In genomic region chr1:83099160-83099559, GRCm38 (mm10) we compare ENCODE assay signal across 39 mouse cellular contexts. TPM values are rescaled to one million over a fixed set of nuclear protein-coding genes. Genes with fewer than 3 reads are reported as not detected.
DNase-seq lines count a peak whose midpoint lies in the region; ATAC-seq and TF ChIP-seq lines count a peak whose summit lies in the region.
"Had no signal": no experiment of that assay in that cellular context is flagged by ENCODE, and none has a peak within 500 bp of the region (broad histone marks: within the 10 kb centered on the region; RNA-seq: fewer than 3 reads in every experiment).

No protein-coding gene starts in this region.

- WGBS in forebrain, embryonic 13.5 days: 63% methylated on average over 2 of the region's 2 CpGs
- WGBS in forebrain, embryonic 12.5 days: 62% methylated on average over 2 of the region's 2 CpGs
- WGBS in heart, embryonic 15.5 days: 68% methylated on average over 2 of the region's 2 CpGs
- WGBS in heart, adult 2 months: 92% methylated on average over 2 of the region's 2 CpGs
- 77% methylated on average over 2 of the region's 2 CpGs for WGBS in midbrain, embryonic 15.5 days
- WGBS in midbrain, embryonic 13.5 days: 74% methylated on average over 2 of the region's 2 CpGs
- 88% methylated on average over 2 of the region's 2 CpGs for WGBS in hindbrain, embryonic 10.5 days

- 0 out of 2 replicates have a peak, but pooled peaks have one; percentile 58 for ATAC-seq in forebrain, embryonic 13.5 days
- ATAC-seq in forebrain, embryonic 12.5 days (ENCODE audit: low FRiP score): no peak
- ATAC-seq in heart, embryonic 15.5 days (replicated peaks; ENCODE audit: insufficient number of reproducible peaks, insufficient read depth, low FRiP score, low read depth): no peak
- ATAC-seq in midbrain, embryonic 15.5 days (replicated peaks): 0 out of 2 replicates have a peak, but pooled peaks have one; percentile 48
- ATAC-seq in midbrain, embryonic 13.5 days: no peak
- ATAC-seq: forebrain, postnatal 0 days; hindbrain, postnatal 0 days had no signal

- H3K36me3 ChIP-seq in forebrain, embryonic 13.5 days (ENCODE audit: poor library complexity, severe bottlenecking): no peaks in the 10 kb centered on the region
- H3K36me3 ChIP-seq in forebrain, embryonic 12.5 days (replicated peaks): no peaks in the 10 kb centered on the region
- H3K36me3 ChIP-seq in heart, embryonic 15.5 days: no peaks in the 10 kb centered on the region
- H3K36me3 ChIP-seq in heart, adult 2 months (ENCODE audit: control insufficient read depth, insufficient read depth, low read length): no peaks in the 10 kb centered on the region
- no peaks in the 10 kb centered on the region for H3K36me3 ChIP-seq in midbrain, embryonic 15.5 days (replicated peaks)
- no peaks in the 10 kb centered on the region for H3K36me3 ChIP-seq in midbrain, embryonic 13.5 days
- H3K36me3 ChIP-seq in hindbrain, embryonic 10.5 days: no peaks in the 10 kb centered on the region
- H3K36me3 ChIP-seq: embryonic facial prominence, embryonic 13.5 days; hindbrain, embryonic 12.5 days; midbrain, embryonic 10.5 days had no signal

- no peaks in the 10 kb centered on the region for H3K79me2 ChIP-seq in heart, adult 2 months (replicated peaks; ENCODE audit: control insufficient read depth, insufficient read depth, low read length)

- no peak for TF ChIP-seq EP300 in heart, adult 2 months (IDR thresholded peaks at IDR 0.05; ENCODE audit: insufficient read depth, low read depth, low read length)

- no peaks in the 10 kb centered on the region for H3K27me3 ChIP-seq in forebrain, embryonic 13.5 days
- no peaks in the 10 kb centered on the region for H3K27me3 ChIP-seq in forebrain, embryonic 12.5 days
- no peaks in the 10 kb centered on the region for H3K27me3 ChIP-seq in heart, embryonic 15.5 days
- H3K27me3 ChIP-seq in heart, adult 2 months (ENCODE audit: control insufficient read depth, insufficient read depth, low read length): no peaks in the 10 kb centered on the region
- no peaks in the 10 kb centered on the region for H3K27me3 ChIP-seq in midbrain, embryonic 15.5 days (replicated peaks)
- H3K27me3 ChIP-seq in midbrain, embryonic 13.5 days: no peaks in the 10 kb centered on the region
- no peaks in the 10 kb centered on the region for H3K27me3 ChIP-seq in hindbrain, embryonic 10.5 days (ENCODE audit: insufficient read depth, poor library complexity, severe bottlenecking)
- H3K27me3 ChIP-seq: embryonic facial prominence, embryonic 13.5 days; hindbrain, embryonic 12.5 days; Patski had no signal

- H3K4me3 ChIP-seq in forebrain, embryonic 13.5 days: no peak overlapping the region
- H3K4me3 ChIP-seq in forebrain, embryonic 12.5 days (replicated peaks): no peak overlapping the region
- no peak overlapping the region for H3K4me3 ChIP-seq in heart, embryonic 15.5 days
- H3K4me3 ChIP-seq in heart, adult 2 months: no peak overlapping the region
- H3K4me3 ChIP-seq in midbrain, embryonic 15.5 days: no peak overlapping the region
- H3K4me3 ChIP-seq in midbrain, embryonic 13.5 days (replicated peaks): no peak overlapping the region
- H3K4me3 ChIP-seq in hindbrain, embryonic 10.5 days: no peak overlapping the region
- H3K4me3 ChIP-seq: embryonic facial prominence, embryonic 13.5 days; erythroblast, embryonic 14.5 days; hindbrain, embryonic 12.5 days; midbrain, embryonic 10.5 days had no signal

- H3K4me1 ChIP-seq in forebrain, embryonic 13.5 days: peaks cover 6% of the 10 kb centered on the region
- no peaks in the 10 kb centered on the region; the same call in 1 of the 2 replicates for H3K4me1 ChIP-seq in forebrain, embryonic 12.5 days
- H3K4me1 ChIP-seq in heart, embryonic 15.5 days (replicated peaks): peaks cover 16% of the 10 kb centered on the region
- H3K4me1 ChIP-seq in heart, adult 2 months (ENCODE audit: control insufficient read depth, insufficient read depth, low read length): no peaks in the 10 kb centered on the region
- H3K4me1 ChIP-seq in midbrain, embryonic 15.5 days: no peaks in the 10 kb centered on the region
- 0 out of 2 replicates have a peak, but pooled peaks cover 3% of the 10 kb centered on the region for H3K4me1 ChIP-seq in midbrain, embryonic 13.5 days (replicated peaks)
- H3K4me1 ChIP-seq in hindbrain, embryonic 10.5 days (replicated peaks): no peaks in the 10 kb centered on the region
- H3K4me1 ChIP-seq: hindbrain, embryonic 12.5 days; midbrain, embryonic 10.5 days had no signal

- intact Hi-C loops in heart, adult 2 months (cut with DNase I): no loop called here

- H3K27ac ChIP-seq in forebrain, embryonic 13.5 days: no peak overlapping the region
- no peak overlapping the region for H3K27ac ChIP-seq in forebrain, embryonic 12.5 days
- H3K27ac ChIP-seq in heart, embryonic 15.5 days: peak overlapping the region; percentile 42
- H3K27ac ChIP-seq in heart, adult 2 months: no peak overlapping the region
- no peak overlapping the region for H3K27ac ChIP-seq in midbrain, embryonic 15.5 days
- H3K27ac ChIP-seq in midbrain, embryonic 13.5 days: no peak overlapping the region
- no peak overlapping the region for H3K27ac ChIP-seq in hindbrain, embryonic 10.5 days
- H3K27ac ChIP-seq: embryonic facial prominence, embryonic 13.5 days; hindbrain, embryonic 12.5 days; hindbrain, postnatal 0 days; liver, embryonic 14.5 days; midbrain, embryonic 10.5 days had no signal

- no peak for DNase-seq in heart, adult 2 months
- peak; percentile 12 for DNase-seq in brain, adult 2 months (ENCODE audit: low read depth, low spot score)
- no peak for DNase-seq in hindbrain, embryonic 10.5 days (ENCODE audit: low spot score)
- DNase-seq: adrenal gland, postnatal 10 days; cerebellum, adult 18-20 months; cerebellum, postnatal 10 days; forebrain, postnatal 0 days; gastrocnemius, postnatal 10 days; kidney, adult 11 months; kidney, postnatal 25 days; liver; lung, adult 2 months; thymus, adult 2 months; thymus, postnatal 36 days had no signal

- no peak for TF ChIP-seq POLR2A in heart, adult 2 months (IDR thresholded peaks at IDR 0.05; ENCODE audit: insufficient read depth, low read depth, low read length)

- H3K9me3 ChIP-seq in forebrain, embryonic 13.5 days (replicated peaks): no peaks in the 10 kb centered on the region
- H3K9me3 ChIP-seq in forebrain, embryonic 12.5 days: no peaks in the 10 kb centered on the region
- H3K9me3 ChIP-seq in heart, embryonic 15.5 days (replicated peaks): no peaks in the 10 kb centered on the region
- H3K9me3 ChIP-seq in midbrain, embryonic 15.5 days: no peaks in the 10 kb centered on the region
- H3K9me3 ChIP-seq in midbrain, embryonic 13.5 days: no peaks in the 10 kb centered on the region
- H3K9me3 ChIP-seq in hindbrain, embryonic 10.5 days: no peaks in the 10 kb centered on the region
- H3K9me3 ChIP-seq: embryonic facial prominence, embryonic 13.5 days; hindbrain, embryonic 12.5 days; midbrain, embryonic 10.5 days had no signal

- no peak for TF ChIP-seq CTCF in heart, adult 2 months (IDR thresholded peaks at IDR 0.05)

- no peak overlapping the region for H3K4me2 ChIP-seq in forebrain, embryonic 13.5 days
- no peak overlapping the region for H3K4me2 ChIP-seq in forebrain, embryonic 12.5 days
- no peak overlapping the region for H3K4me2 ChIP-seq in heart, embryonic 15.5 days
- no peak overlapping the region for H3K4me2 ChIP-seq in midbrain, embryonic 15.5 days
- no peak overlapping the region for H3K4me2 ChIP-seq in midbrain, embryonic 13.5 days (replicated peaks)
- H3K4me2 ChIP-seq: embryonic facial prominence, embryonic 13.5 days; hindbrain, embryonic 12.5 days had no signal

- H3K9ac ChIP-seq in forebrain, embryonic 13.5 days: no peak overlapping the region
- no peak overlapping the region for H3K9ac ChIP-seq in forebrain, embryonic 12.5 days
- H3K9ac ChIP-seq in heart, embryonic 15.5 days: no peak overlapping the region
- H3K9ac ChIP-seq in heart, adult 2 months (ENCODE audit: low read depth, low read length): no peak overlapping the region
- H3K9ac ChIP-seq in midbrain, embryonic 15.5 days: no peak overlapping the region
- H3K9ac ChIP-seq in midbrain, embryonic 13.5 days (replicated peaks): no peak overlapping the region
- H3K9ac ChIP-seq: embryonic facial prominence, embryonic 13.5 days; forebrain, postnatal 0 days; hindbrain, embryonic 12.5 days; liver, embryonic 14.5 days had no signal

RNA-seq across cellular contexts. Expression of gene Ccl20, which starts 17.4 kb away (rescaled TPM):
- not detected in 2 replicates for polyA plus RNA-seq in forebrain, embryonic 13.5 days (2015; fragmentation: Nextera tagmentation; extraction: Ambion mirVana)
- not detected in 2 replicates for polyA plus RNA-seq in forebrain, embryonic 12.5 days (2016; fragmentation: Nextera tagmentation; extraction: Ambion mirVana)
- not detected in 2 replicates for polyA plus RNA-seq in heart, embryonic 15.5 days (2015; fragmentation: Nextera tagmentation; extraction: Ambion mirVana)
- total RNA-seq in heart, adult 2 months (2021): not detected
- 0.20 TPM in 1 of 2 replicates, not detected in the other for polyA plus RNA-seq in heart, adult 2 months (2012; rRNA removed)
- polyA plus RNA-seq in midbrain, embryonic 15.5 days (2015; fragmentation: Nextera tagmentation; extraction: Ambion mirVana): not detected in 2 replicates
- not detected in 2 replicates for polyA plus RNA-seq in midbrain, embryonic 13.5 days (2015; fragmentation: Nextera tagmentation; extraction: Ambion mirVana)
- 0.26 TPM in 1 of 2 replicates, not detected in the other for polyA plus RNA-seq in hindbrain, embryonic 10.5 days (2016; fragmentation: Nextera tagmentation; extraction: Ambion mirVana)
- total RNA-seq: adrenal gland, postnatal 10 days; common myeloid progenitor, adult 5-6 weeks; forebrain, postnatal 0 days; gastrocnemius, postnatal 10 days; hindbrain, postnatal 0 days; layer of hippocampus, adult 18-20 months; layer of hippocampus, postnatal 10 days; left cerebral cortex, adult 18-20 months; left cerebral cortex, postnatal 14 days; megakaryocyte progenitor cell, adult 5-6 weeks; MEL; neutrophil, adult 5-6 weeks had no signal
- polyA plus RNA-seq: embryonic facial prominence, embryonic 13.5 days; erythroblast, embryonic 14.5 days; gonadal fat pad, adult 2 months; hindbrain, embryonic 12.5 days; hindbrain, postnatal 0 days; limb, embryonic 11.5 days; midbrain, embryonic 10.5 days; neural tube, embryonic 11.5 days had no signal

RNA-seq across cellular contexts. Expression of gene Krtap28-13, which starts 38.4 kb away (rescaled TPM):
- not detected in 2 replicates for polyA plus RNA-seq in forebrain, embryonic 13.5 days (2015; fragmentation: Nextera tagmentation; extraction: Ambion mirVana)
- polyA plus RNA-seq in forebrain, embryonic 12.5 days (2016; fragmentation: Nextera tagmentation; extraction: Ambion mirVana): not detected in 2 replicates
- not detected in 2 replicates for polyA plus RNA-seq in heart, embryonic 15.5 days (2015; fragmentation: Nextera tagmentation; extraction: Ambion mirVana)
- not detected for total RNA-seq in heart, adult 2 months (2021)
- polyA plus RNA-seq in heart, adult 2 months (2012; rRNA removed): not detected in 2 replicates
- polyA plus RNA-seq in midbrain, embryonic 15.5 days (2015; fragmentation: Nextera tagmentation; extraction: Ambion mirVana): not detected in 2 replicates
- not detected in 2 replicates for polyA plus RNA-seq in midbrain, embryonic 13.5 days (2015; fragmentation: Nextera tagmentation; extraction: Ambion mirVana)
- not detected in 2 replicates for polyA plus RNA-seq in hindbrain, embryonic 10.5 days (2016; fragmentation: Nextera tagmentation; extraction: Ambion mirVana)
- total RNA-seq: adrenal gland, postnatal 10 days; common myeloid progenitor, adult 5-6 weeks; forebrain, postnatal 0 days; gastrocnemius, postnatal 10 days; hindbrain, postnatal 0 days; layer of hippocampus, adult 18-20 months; layer of hippocampus, postnatal 10 days; left cerebral cortex, adult 18-20 months; left cerebral cortex, postnatal 14 days; megakaryocyte progenitor cell, adult 5-6 weeks; MEL; neutrophil, adult 5-6 weeks had no signal
- polyA plus RNA-seq: embryonic facial prominence, embryonic 13.5 days; erythroblast, embryonic 14.5 days; forebrain, postnatal 0 days; gonadal fat pad, adult 2 months; heart, embryonic 14.5 days; hindbrain, embryonic 12.5 days; hindbrain, postnatal 0 days; kidney, embryonic 14.5 days; limb, embryonic 11.5 days; liver, embryonic 14.5 days; midbrain, embryonic 10.5 days; neural tube, embryonic 11.5 days; Patski; thymus, adult 2 months had no signal

RNA-seq across cellular contexts. Expression of gene A030005K14Rik, which starts 40.0 kb away (rescaled TPM):
- polyA plus RNA-seq in forebrain, embryonic 13.5 days (2015; fragmentation: Nextera tagmentation; extraction: Ambion mirVana): not detected in 2 replicates
- polyA plus RNA-seq in forebrain, embryonic 12.5 days (2016; fragmentation: Nextera tagmentation; extraction: Ambion mirVana): not detected in 2 replicates
- polyA plus RNA-seq in heart, embryonic 15.5 days (2015; fragmentation: Nextera tagmentation; extraction: Ambion mirVana): not detected in 2 replicates
- total RNA-seq in heart, adult 2 months (2021): not detected
- polyA plus RNA-seq in heart, adult 2 months (2012; rRNA removed): not detected in 2 replicates
- not detected in 2 replicates for polyA plus RNA-seq in midbrain, embryonic 15.5 days (2015; fragmentation: Nextera tagmentation; extraction: Ambion mirVana)
- not detected in 2 replicates for polyA plus RNA-seq in midbrain, embryonic 13.5 days (2015; fragmentation: Nextera tagmentation; extraction: Ambion mirVana)
- polyA plus RNA-seq in hindbrain, embryonic 10.5 days (2016; fragmentation: Nextera tagmentation; extraction: Ambion mirVana): not detected in 2 replicates
- total RNA-seq: adrenal gland, postnatal 10 days; common myeloid progenitor, adult 5-6 weeks; forebrain, postnatal 0 days; gastrocnemius, postnatal 10 days; hindbrain, postnatal 0 days; layer of hippocampus, adult 18-20 months; layer of hippocampus, postnatal 10 days; left cerebral cortex, adult 18-20 months; left cerebral cortex, postnatal 14 days; megakaryocyte progenitor cell, adult 5-6 weeks; MEL; neutrophil, adult 5-6 weeks had no signal
- polyA plus RNA-seq: embryonic facial prominence, embryonic 13.5 days; erythroblast, embryonic 14.5 days; forebrain, postnatal 0 days; gonadal fat pad, adult 2 months; heart, embryonic 14.5 days; hindbrain, embryonic 12.5 days; hindbrain, postnatal 0 days; kidney, embryonic 14.5 days; limb, embryonic 11.5 days; liver, embryonic 14.5 days; lung, adult 2 months; midbrain, embryonic 10.5 days; neural tube, embryonic 11.5 days; Patski; thymus, adult 2 months had no signal

RNA-seq across cellular contexts. Expression of gene Gm47969, which starts 54.4 kb away (rescaled TPM):
- not detected in 2 replicates for polyA plus RNA-seq in forebrain, embryonic 13.5 days (2015; fragmentation: Nextera tagmentation; extraction: Ambion mirVana)
- not detected in 2 replicates for polyA plus RNA-seq in forebrain, embryonic 12.5 days (2016; fragmentation: Nextera tagmentation; extraction: Ambion mirVana)
- not detected in 2 replicates for polyA plus RNA-seq in heart, embryonic 15.5 days (2015; fragmentation: Nextera tagmentation; extraction: Ambion mirVana)
- total RNA-seq in heart, adult 2 months (2021): not detected
- not detected in 2 replicates for polyA plus RNA-seq in heart, adult 2 months (2012; rRNA removed)
- polyA plus RNA-seq in midbrain, embryonic 15.5 days (2015; fragmentation: Nextera tagmentation; extraction: Ambion mirVana): not detected in 2 replicates
- not detected in 2 replicates for polyA plus RNA-seq in midbrain, embryonic 13.5 days (2015; fragmentation: Nextera tagmentation; extraction: Ambion mirVana)
- polyA plus RNA-seq in hindbrain, embryonic 10.5 days (2016; fragmentation: Nextera tagmentation; extraction: Ambion mirVana): not detected in 2 replicates
- total RNA-seq: adrenal gland, postnatal 10 days; common myeloid progenitor, adult 5-6 weeks; forebrain, postnatal 0 days; gastrocnemius, postnatal 10 days; hindbrain, postnatal 0 days; layer of hippocampus, adult 18-20 months; layer of hippocampus, postnatal 10 days; left cerebral cortex, adult 18-20 months; left cerebral cortex, postnatal 14 days; megakaryocyte progenitor cell, adult 5-6 weeks; MEL; neutrophil, adult 5-6 weeks had no signal
- polyA plus RNA-seq: embryonic facial prominence, embryonic 13.5 days; erythroblast, embryonic 14.5 days; forebrain, postnatal 0 days; gonadal fat pad, adult 2 months; heart, embryonic 14.5 days; hindbrain, embryonic 12.5 days; hindbrain, postnatal 0 days; kidney, embryonic 14.5 days; limb, embryonic 11.5 days; liver, embryonic 14.5 days; midbrain, embryonic 10.5 days; neural tube, embryonic 11.5 days; Patski; thymus, adult 2 months had no signal

RNA-seq across cellular contexts. Expression of gene Krtap28-10, which starts 56.9 kb away (rescaled TPM):
- polyA plus RNA-seq in forebrain, embryonic 13.5 days (2015; fragmentation: Nextera tagmentation; extraction: Ambion mirVana): not detected in 2 replicates
- polyA plus RNA-seq in forebrain, embryonic 12.5 days (2016; fragmentation: Nextera tagmentation; extraction: Ambion mirVana): not detected in 2 replicates
- not detected in 2 replicates for polyA plus RNA-seq in heart, embryonic 15.5 days (2015; fragmentation: Nextera tagmentation; extraction: Ambion mirVana)
- not detected for total RNA-seq in heart, adult 2 months (2021)
- not detected in 2 replicates for polyA plus RNA-seq in heart, adult 2 months (2012; rRNA removed)
- not detected in 2 replicates for polyA plus RNA-seq in midbrain, embryonic 15.5 days (2015; fragmentation: Nextera tagmentation; extraction: Ambion mirVana)
- not detected in 2 replicates for polyA plus RNA-seq in midbrain, embryonic 13.5 days (2015; fragmentation: Nextera tagmentation; extraction: Ambion mirVana)
- polyA plus RNA-seq in hindbrain, embryonic 10.5 days (2016; fragmentation: Nextera tagmentation; extraction: Ambion mirVana): not detected in 2 replicates
- total RNA-seq: adrenal gland, postnatal 10 days; common myeloid progenitor, adult 5-6 weeks; forebrain, postnatal 0 days; gastrocnemius, postnatal 10 days; hindbrain, postnatal 0 days; layer of hippocampus, adult 18-20 months; layer of hippocampus, postnatal 10 days; left cerebral cortex, adult 18-20 months; left cerebral cortex, postnatal 14 days; megakaryocyte progenitor cell, adult 5-6 weeks; MEL; neutrophil, adult 5-6 weeks had no signal
- polyA plus RNA-seq: embryonic facial prominence, embryonic 13.5 days; erythroblast, embryonic 14.5 days; forebrain, postnatal 0 days; gonadal fat pad, adult 2 months; heart, embryonic 14.5 days; hindbrain, embryonic 12.5 days; hindbrain, postnatal 0 days; kidney, embryonic 14.5 days; limb, embryonic 11.5 days; liver, embryonic 14.5 days; lung, adult 2 months; midbrain, embryonic 10.5 days; neural tube, embryonic 11.5 days; Patski; thymus, adult 2 months had no signal

Comparison
In these comparisons a context has a peak if more than half of its experiments do, and no peak if none do; other contexts are left out.
1. ATAC-seq: peak in forebrain, embryonic 13.5 days (single experiment) and midbrain, embryonic 15.5 days (single experiment); none in forebrain, embryonic 12.5 days (single experiment), heart, embryonic 15.5 days (single experiment) and midbrain, embryonic 13.5 days (single experiment).